Mouse (Mus musculus) G1E (cell line): ENCODE results near the gene Mbl1.

ENCODE experiments used
- CTCF ChIP-seq: IDR thresholded peaks from 2 replicates; pipeline ENCODE4 v1.5.1; 2012; ENCODE audit warnings: low read depth, low read length, inconsistent platforms, mixed read lengths
- GATA1 ChIP-seq: IDR thresholded peaks from 2 replicates; pipeline ENCODE4 v1.6.1; 2012; ENCODE audit warnings: borderline replicate concordance, low read length, inconsistent platforms, mixed read lengths
- GATA2 ChIP-seq: IDR thresholded peaks from 2 replicates; pipeline ENCODE4 v1.6.1; 2012; ENCODE audit warnings: low read depth, low read length, inconsistent platforms, borderline replicate concordance
- POLR2AphosphoS5 ChIP-seq: IDR thresholded peaks from 2 replicates; pipeline ENCODE4 v1.6.1; 2012; ENCODE audit warnings: low read depth, low read length, inconsistent platforms; ENCODE audit not compliant: insufficient replicate concordance
- TAL1 ChIP-seq: conservative IDR thresholded peaks from 2 replicates; pipeline ENCODE4 v1.6.1; 2012; ENCODE audit warnings: low read depth, low read length, inconsistent platforms, mixed read lengths

DNA sequence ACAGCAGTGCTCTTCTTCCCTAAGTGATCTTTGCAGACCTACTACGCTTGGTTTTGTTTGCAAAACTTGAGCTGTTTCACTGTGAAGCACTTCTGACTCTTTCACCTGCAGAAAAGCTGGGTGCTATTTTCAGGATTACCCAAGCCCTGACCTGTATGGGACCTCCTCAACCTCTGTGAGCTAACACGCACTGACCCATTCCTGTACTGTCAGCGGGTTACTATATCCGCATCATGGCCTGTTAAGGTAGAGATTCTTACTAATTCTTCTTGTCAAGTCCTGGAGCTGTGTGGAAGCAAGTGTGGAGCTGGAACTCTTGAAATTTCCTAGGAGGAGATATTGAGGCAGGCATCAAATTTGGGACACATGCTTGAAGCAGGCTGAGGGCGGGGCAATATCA is 26.6 kb upstream of the Mbl1 start:
- TF ChIP-seq CTCF, result no peak
- no peak for TF ChIP-seq GATA1
- TF ChIP-seq GATA2, result no peak
- TF ChIP-seq TAL1, result no peak
- TF ChIP-seq POLR2AphosphoS5, result no peak
